In the genomic region with DNA sequence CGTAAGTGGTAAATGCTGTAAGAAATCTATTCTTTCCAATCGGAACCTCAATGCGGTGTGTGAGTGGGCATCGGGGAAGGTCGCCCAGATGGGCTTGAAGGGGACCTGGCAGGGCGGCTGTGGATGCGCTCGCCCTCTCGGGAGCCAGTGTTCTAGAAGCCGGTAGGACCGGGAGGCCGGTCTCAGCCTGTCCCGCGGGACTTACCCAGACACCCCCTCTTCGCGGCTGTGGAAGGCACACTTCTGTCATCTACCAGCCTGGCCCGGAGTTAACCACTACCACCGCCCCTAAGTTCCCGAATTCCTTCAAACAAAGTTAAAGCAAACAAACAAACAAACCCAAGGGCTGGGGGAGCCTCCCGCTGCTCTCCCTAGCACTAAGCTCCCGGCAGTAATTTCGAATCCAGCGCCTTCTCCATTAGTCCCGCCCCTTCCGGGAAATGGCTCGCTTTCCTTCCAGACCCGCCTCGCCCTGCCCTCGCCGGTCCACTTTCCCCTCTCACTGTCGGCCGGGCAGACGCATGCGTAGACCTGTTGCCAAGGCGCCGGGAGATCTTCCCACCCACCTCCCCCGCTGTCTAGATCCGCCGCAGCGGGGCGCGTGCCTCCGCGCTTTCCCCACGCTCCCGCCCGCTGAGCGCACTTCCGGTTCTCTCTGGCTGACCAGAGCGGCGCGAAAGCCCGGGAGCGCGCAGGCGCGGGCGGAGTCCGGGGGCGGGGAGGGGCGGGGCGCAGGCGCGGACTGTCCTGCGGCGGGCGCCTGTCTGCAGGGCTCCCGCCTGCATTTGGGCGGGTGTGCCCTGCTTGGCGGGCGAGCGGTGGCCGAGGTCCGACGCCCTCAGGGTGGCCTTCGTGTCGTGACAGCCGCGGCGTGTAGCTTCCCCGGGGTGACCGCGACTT, we compare ENCODE assay signal across 8 mouse cellular contexts. TPM values are rescaled to one million over a fixed set of nuclear protein-coding genes. Genes with fewer than 3 reads are reported as not detected.
DNase-seq lines count a peak whose midpoint lies in the region; ATAC-seq lines count a peak whose summit lies in the region.

Gen1 (minus strand) TSS at position 420 of the 900 bp plus-strand sequence.
Smc6 (plus strand) TSS at position 505 of the 900 bp plus-strand sequence.

- H3K4me2 ChIP-seq in intestine, embryonic 14.5 days (ENCODE audit: low read length) = peak within 1 kb of the TSS; percentile 96

- H3K4me3 ChIP-seq in intestine, embryonic 14.5 days (ENCODE audit: low read depth, low read length) = peak within 1 kb of the TSS; percentile 87

- H3K36me3 ChIP-seq in intestine, embryonic 14.5 days (ENCODE audit: control insufficient read depth, insufficient read depth, low read length) = no peaks in the 10 kb centered on the region

- intact Hi-C loops in left cerebral cortex, postnatal 14 days (cut with DNase I) = loop anchor here (5.0 kb wide), 1 partner anchor 68 kb away; no protein-coding TSS in a partner anchor

- peak within 1 kb of the TSS; percentile 89 for H3K27ac ChIP-seq in intestine, embryonic 14.5 days (ENCODE audit: low read depth)

- H3K9ac ChIP-seq in intestine, embryonic 14.5 days (ENCODE audit: low read length) = peak within 1 kb of the TSS; percentile 94

- WGBS in intestine, embryonic 14.5 days = under 1% methylated on average over 82 of the region's 83 CpGs

- H3K9me3 ChIP-seq in intestine, embryonic 14.5 days (ENCODE audit: control insufficient read depth, low read length) = no peaks in the 10 kb centered on the region

- DNase-seq in adrenal gland, adult 18-20 months (ENCODE audit: low spot score in 2 of 2) = peak; percentile 92
- DNase-seq in embryo, embryonic 11 days = peak; percentile 98
- DNase-seq in gastrocnemius, postnatal 25 days = peak; percentile 95
- peak; percentile 98 for DNase-seq in intestine, embryonic 14.5 days (ENCODE audit: low spot score)
- DNase-seq in left cerebral cortex, postnatal 14 days (ENCODE audit: low spot score in 2 of 2) = peak; percentile 90 to 91
- DNase-seq in mesoderm, embryonic 11.5 days (ENCODE audit: low read depth, low spot score) = peak; percentile 99
- DNase-seq in right cerebral cortex, postnatal 36 days (ENCODE audit: low spot score in 2 of 2) = peak; percentile 83 to 87
- DNase-seq in yolk sac, embryonic 10.5 days (ENCODE audit: low spot score) = peak; percentile 98

- peaks cover 19% of the 10 kb centered on the region for H3K4me1 ChIP-seq in intestine, embryonic 14.5 days (replicated peaks; ENCODE audit: control insufficient read depth, insufficient read depth, low read length)

- peak; percentile 99 for ATAC-seq in intestine, embryonic 14.5 days (replicated peaks; ENCODE audit: low FRiP score, low TSS enrichment, low read depth)

- H3K27me3 ChIP-seq in intestine, embryonic 14.5 days (replicated peaks; ENCODE audit: control insufficient read depth, insufficient read depth, low read length) = no peaks in the 10 kb centered on the region

RNA-seq across cellular contexts. Expression of gene Gen1, which starts in this region (rescaled TPM):
- total RNA-seq in adrenal gland, adult 18-20 months (2021) = 1 to 10 TPM; 1.4 to 2.4 TPM
- total RNA-seq in gastrocnemius, postnatal 25 days (2021) = 1 to 10 TPM; 2.5 to 3.2 TPM
- 8.6 and 9.1 TPM in 2 replicates for polyA plus RNA-seq in intestine, embryonic 14.5 days (2014; fragmentation: Nextera tagmentation; extraction: Ambion mirVana)
- 1 to 10 TPM; 1.3 to 3.7 TPM for total RNA-seq in left cerebral cortex, postnatal 14 days (2021)

RNA-seq across cellular contexts. Expression of gene Smc6, which starts in this region (rescaled TPM):
- total RNA-seq in adrenal gland, adult 18-20 months (2021) = 10 to 100 TPM; 25.6 to 26.6 TPM
- 10 to 100 TPM; 25.4 to 31.7 TPM for total RNA-seq in gastrocnemius, postnatal 25 days (2021)
- polyA plus RNA-seq in intestine, embryonic 14.5 days (2014; fragmentation: Nextera tagmentation; extraction: Ambion mirVana) = 114 and 118 TPM in 2 replicates
- 10 to 100 TPM; 28.5 to 33.5 TPM for total RNA-seq in left cerebral cortex, postnatal 14 days (2021)

Comparison
In these comparisons a context has a peak if more than half of its experiments do, and no peak if none do; other contexts are left out.
1. Peak in every context shown above with its lines: DNase-seq, ATAC-seq, H3K4me3 ChIP-seq and H3K27ac ChIP-seq.